Mouse (Mus musculus) hindbrain, embryonic 14.5 days (tissue): ENCODE data around the gene Stra6. TPM values are rescaled to one million over a fixed set of nuclear protein-coding genes. Genes with fewer than 3 reads are reported as not detected.

Experiments used
- ATAC-seq: fragments of 200-750 bp; cut with Nextera tagmentation; 2 replicates; pipeline ENCODE4 v1.8.0; 2017; ENCODE audit warnings: moderate number of reproducible peaks, mild to moderate bottlenecking, moderate TSS enrichment, moderate library complexity; ENCODE audit not compliant: low FRiP score
- DNase-seq: peaks from one replicate; pipeline ENCODE4 v3.0.0-alpha.2; 2015; ENCODE audit warnings: low spot score
- H3K27ac ChIP-seq: fragments of 300-500 bp; sonication (generic); 2 replicates; pipeline ENCODE4 v1.5.1; 2014; ENCODE audit warnings: mild to moderate bottlenecking, moderate library complexity
- H3K27me3 ChIP-seq: fragments of 300-500 bp; sonication (generic); 2 replicates; pipeline ENCODE4 v1.6.1; 2014; ENCODE audit warnings: mild to moderate bottlenecking, low read length, mixed read lengths; ENCODE audit not compliant: control insufficient read depth, insufficient read depth
- H3K36me3 ChIP-seq: fragments of 300-500 bp; sonication (generic); replicated peaks from 2 replicates; pipeline ENCODE4 v1.6.1; 2014; ENCODE audit not compliant: control insufficient read depth, insufficient read depth
- H3K4me1 ChIP-seq: fragments of 300-500 bp; sonication (generic); replicated peaks from 2 replicates; pipeline ENCODE4 v1.6.1; 2014; ENCODE audit warnings: antibody characterized with exemption, low read length, mixed read lengths; ENCODE audit not compliant: control insufficient read depth, insufficient read depth
- H3K4me2 ChIP-seq: fragments of 300-500 bp; sonication (generic); replicated peaks from 2 replicates; pipeline ENCODE4 v1.6.1; 2014; ENCODE audit warnings: mild to moderate bottlenecking, moderate library complexity
- H3K4me3 ChIP-seq: fragments of 300-500 bp; sonication (generic); replicated peaks from 2 replicates; pipeline ENCODE4 v1.5.1; 2014; ENCODE audit warnings: mild to moderate bottlenecking, low read length
- H3K9ac ChIP-seq: fragments of 300-500 bp; sonication (generic); 2 replicates; pipeline ENCODE4 v1.6.1; 2014
- H3K9me3 ChIP-seq: fragments of 300-500 bp; sonication (generic); 2 replicates; pipeline ENCODE4 v1.6.1; 2016; ENCODE audit warnings: low read length; ENCODE audit not compliant: control insufficient read depth
- WGBS: fragments of 180-500 bp; shearing (Covaris S2); extraction: QIAGEN DNeasy Blood & Tissue Kit; methylation state at CpG from one replicate; pipeline ENCODE4 v1.1.7; 2014; 5-methylcytosine and 5-hydroxymethylcytosine counted together
- polyA plus RNA-seq: library from polyadenylated mRNA; unstranded; fragments of >200 nt; fragmentation: Nextera tagmentation; extraction: Ambion mirVana; gene quantifications from 2 replicates; pipeline ENCODE4 v1.2.1, GENCODE M21; 2014

Gene Stra6
- polyA plus RNA-seq, 1 experiment from 2014 or later = 22.1 TPM

DNA sequence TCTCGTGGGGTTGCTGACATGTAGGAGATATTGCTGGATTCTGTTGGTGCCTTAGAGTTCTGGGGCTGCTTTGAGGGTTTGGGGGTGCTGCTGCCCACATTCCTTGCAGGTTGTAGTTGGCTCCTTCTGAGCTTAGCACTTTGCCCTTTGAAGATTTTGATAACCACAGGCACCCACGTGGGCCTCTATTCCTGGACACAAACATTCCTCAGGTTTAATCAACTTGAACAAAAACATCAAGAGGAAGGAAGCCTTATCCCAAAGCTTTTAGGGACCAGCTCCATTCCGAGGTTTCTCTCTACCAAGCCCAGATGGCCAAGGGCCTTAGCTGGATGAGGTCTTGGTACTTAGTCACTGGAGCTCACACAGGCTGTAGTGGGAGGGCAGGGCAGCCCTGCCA lies 67.3 kb downstream of the Stra6 start:
- DNase-seq (no peak), ATAC-seq (no peak)
- Histone ChIP-seq H3K36me3 (no peaks in the 10 kb centered on the region), H3K4me1 (peaks cover 13% of the 10 kb centered on the region), H3K4me2 (no peak overlapping the region), H3K9me3 (no peaks in the 10 kb centered on the region), H3K27me3 (peaks cover 19% of the 10 kb centered on the region), H3K27ac (no peak overlapping the region), H3K4me3 (no peak overlapping the region), H3K9ac (no peak overlapping the region)
- 47% methylated on average over 3 of the region's 3 CpGs for WGBS

DNA sequence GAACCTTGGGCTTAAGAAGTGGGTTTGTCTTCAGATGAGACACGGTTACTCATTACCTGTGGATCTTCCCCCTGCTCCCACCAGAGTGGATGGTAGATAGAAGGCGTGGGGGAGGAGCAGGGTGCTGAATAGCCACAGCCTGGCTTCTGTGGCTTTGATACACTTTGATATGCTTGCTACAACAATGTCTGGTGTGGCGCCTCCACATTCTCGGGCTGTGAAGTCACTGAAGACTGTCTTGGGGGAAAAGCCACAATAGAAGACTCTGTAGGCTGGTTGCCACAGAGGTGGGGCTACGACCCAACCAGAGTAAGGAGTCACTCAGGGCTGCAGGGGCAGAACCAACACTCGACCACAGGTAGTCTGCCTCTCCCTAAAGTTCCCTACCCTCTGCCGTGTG lies 68.1 kb downstream of the Stra6 start:
- no peak overlapping the region for H3K4me3 ChIP-seq
- no peak overlapping the region for H3K4me2 ChIP-seq
- WGBS = 68% methylated on average over 7 of the region's 7 CpGs
- no peaks in the 10 kb centered on the region for H3K36me3 ChIP-seq
- no peaks in the 10 kb centered on the region for H3K9me3 ChIP-seq
- ATAC-seq (no peak), DNase-seq (no peak)
- H3K9ac ChIP-seq = no peak overlapping the region
- H3K27me3 ChIP-seq = peaks cover 19% of the 10 kb centered on the region
- H3K27ac ChIP-seq = no peak overlapping the region
- H3K4me1 ChIP-seq = peaks cover 13% of the 10 kb centered on the region

DNA sequence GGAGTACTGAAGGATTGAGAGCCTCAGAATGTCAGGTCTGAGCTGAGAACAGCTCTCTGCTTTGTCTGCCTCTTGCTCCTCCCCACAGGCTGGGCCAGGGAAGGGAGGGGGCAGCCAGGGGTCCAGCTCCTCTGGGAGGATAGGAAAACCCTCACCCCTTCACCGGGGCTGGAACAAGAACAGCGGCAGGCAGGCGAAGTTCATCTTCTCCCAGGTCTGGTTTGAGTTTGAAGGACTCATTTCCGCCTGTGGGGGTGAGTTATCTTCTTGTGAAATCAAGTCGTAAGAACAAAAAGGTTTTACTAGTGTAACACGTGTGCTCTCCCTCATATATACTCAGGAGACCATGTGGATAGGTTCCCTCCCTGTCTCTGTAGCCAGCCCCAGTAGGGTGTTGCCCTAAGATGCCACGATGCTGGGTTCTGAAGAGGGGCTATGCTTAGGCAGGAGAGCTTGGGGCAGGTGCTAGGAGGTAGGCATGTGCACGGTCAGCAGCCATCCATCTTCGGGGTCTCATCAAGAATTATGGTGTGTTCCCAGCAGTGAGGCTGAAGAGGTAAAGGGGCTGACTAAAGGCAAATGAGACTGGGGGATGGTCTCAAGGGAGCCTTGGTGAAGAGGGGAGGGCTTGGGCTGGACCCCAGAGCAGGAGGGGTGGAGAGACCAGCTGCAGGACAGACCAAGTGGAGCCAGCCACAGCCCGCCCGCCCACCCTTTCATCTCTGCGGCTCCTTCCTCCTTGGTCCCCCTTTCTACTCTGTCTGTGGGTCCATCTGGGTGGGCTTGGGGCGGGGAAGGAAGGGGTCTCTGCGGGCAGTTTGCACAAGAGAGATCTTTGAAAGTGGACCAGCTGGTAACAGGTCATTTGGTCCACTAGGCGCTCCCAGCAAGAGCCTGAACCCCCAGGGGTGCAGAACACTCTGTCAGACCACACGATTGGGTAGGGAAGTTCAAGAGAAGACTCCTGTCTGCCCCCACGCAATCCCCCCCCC lies 70.6 kb downstream of the Stra6 start:
- peaks cover 19% of the 10 kb centered on the region for H3K27me3 ChIP-seq
- no peak overlapping the region for H3K4me2 ChIP-seq
- 13% methylated on average over 17 of the region's 17 CpGs for WGBS
- peaks cover 4% of the 10 kb centered on the region for H3K4me1 ChIP-seq
- DNase-seq (no peak), ATAC-seq (no peak)
- no peaks in the 10 kb centered on the region for H3K36me3 ChIP-seq
- no peak overlapping the region for H3K9ac ChIP-seq
- no peak overlapping the region for H3K4me3 ChIP-seq
- H3K9me3 ChIP-seq = no peaks in the 10 kb centered on the region
- no peak overlapping the region for H3K27ac ChIP-seq

DNA sequence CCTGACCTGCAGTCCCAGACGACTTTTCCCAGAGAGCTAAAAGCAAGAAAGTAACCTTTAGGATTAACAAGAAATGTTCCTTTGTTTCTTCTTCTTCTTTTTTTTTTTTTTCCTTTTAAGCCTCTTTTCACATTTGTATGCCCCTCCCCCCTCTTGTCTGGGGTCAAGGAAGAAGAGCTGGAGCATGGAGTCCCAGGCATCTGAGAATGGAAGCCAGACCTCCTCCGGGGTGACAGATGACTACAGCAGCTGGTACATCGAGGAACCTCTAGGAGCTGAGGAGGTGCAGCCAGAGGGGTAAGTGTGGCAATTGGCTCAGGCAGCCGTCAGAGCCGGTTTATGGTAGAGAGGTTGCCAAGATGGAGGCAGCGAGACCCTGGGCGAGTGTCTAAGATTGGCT lies 71.3 kb downstream of the Stra6 start:
- H3K4me1 ChIP-seq = no peaks in the 10 kb centered on the region; the same call in none of the 2 replicates

DNA sequence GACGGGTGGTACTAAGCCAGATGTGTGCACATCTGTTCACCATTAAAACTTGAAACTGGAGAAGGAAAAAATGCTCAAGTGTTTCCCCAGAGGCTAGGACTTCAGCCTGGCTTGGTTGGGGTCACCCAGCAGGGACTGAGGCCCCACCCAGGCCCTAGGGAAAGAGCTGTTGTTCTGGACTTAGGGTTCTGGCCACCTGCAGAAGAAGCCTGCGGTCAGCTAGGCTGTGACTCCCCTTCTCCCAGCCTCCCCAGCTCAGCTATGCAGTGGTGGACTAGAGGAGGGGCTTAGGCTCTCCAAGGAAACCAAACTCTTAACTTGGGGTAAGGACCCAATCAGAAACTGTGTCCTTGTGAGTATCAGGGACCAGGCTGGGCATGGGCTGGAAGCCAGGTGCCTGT lies 72.3 kb downstream of the Stra6 start:
- WGBS = 59% methylated on average over 2 of the region's 2 CpGs
- H3K9ac ChIP-seq = no peak overlapping the region
- no peaks in the 10 kb centered on the region for H3K36me3 ChIP-seq
- no peak overlapping the region; the same call in 1 of the 2 replicates for H3K4me2 ChIP-seq
- DNase-seq = no peak
- peaks cover 7% of the 10 kb centered on the region; the same call in 1 of the 2 replicates for H3K27me3 ChIP-seq
- no peaks in the 10 kb centered on the region; the same call in none of the 2 replicates for H3K4me1 ChIP-seq
- H3K27ac ChIP-seq = no peak overlapping the region
- H3K4me3 ChIP-seq = no peak overlapping the region
- H3K9me3 ChIP-seq = no peaks in the 10 kb centered on the region
- ATAC-seq = no peak

More for the DNA sequence above, 71.3 kb downstream of the Stra6 start:
- Histone ChIP-seq H3K27me3 (peaks cover 16% of the 10 kb centered on the region), H3K36me3 (no peaks in the 10 kb centered on the region), H3K9me3 (no peaks in the 10 kb centered on the region), H3K9ac (no peak overlapping the region), H3K4me2 (no peak overlapping the region), H3K4me3 (no peak overlapping the region), H3K27ac (no peak overlapping the region)
- DNase-seq (no peak), ATAC-seq (no peak)
- WGBS = 35% methylated on average over 7 of the region's 7 CpGs

DNA sequence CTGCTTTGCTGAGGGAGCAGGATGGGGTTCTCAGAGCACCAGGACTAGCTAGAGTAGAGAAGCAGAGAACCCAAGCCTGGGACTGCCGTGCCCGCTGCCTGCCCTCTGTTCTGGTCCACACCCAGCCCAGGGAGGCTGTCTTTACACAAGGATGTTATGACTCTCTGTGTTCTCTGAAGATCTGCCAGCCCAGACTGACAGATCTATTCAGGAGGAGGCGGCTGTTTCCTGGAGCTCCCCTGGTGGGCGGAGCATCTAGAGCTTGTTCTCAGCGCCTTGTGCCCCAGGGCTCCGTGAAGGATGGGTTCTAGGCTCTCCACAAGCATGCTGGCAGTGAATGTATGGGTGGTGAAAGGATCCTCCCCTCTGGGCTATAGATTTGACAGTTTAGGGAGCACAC lies 76.4 kb downstream of the Stra6 start:
- H3K27me3 ChIP-seq = peaks cover 5% of the 10 kb centered on the region; the same call in 1 of the 2 replicates
- no peak for ATAC-seq
- no peak overlapping the region for H3K4me3 ChIP-seq
- WGBS = 35% methylated on average over 6 of the region's 6 CpGs
- no peak for DNase-seq
- H3K4me2 ChIP-seq = no peak overlapping the region
- no peaks in the 10 kb centered on the region for H3K36me3 ChIP-seq
- H3K4me1 ChIP-seq = no peaks in the 10 kb centered on the region; the same call in 1 of the 2 replicates
- H3K9ac ChIP-seq = no peak overlapping the region
- no peak overlapping the region for H3K27ac ChIP-seq
- H3K9me3 ChIP-seq = no peaks in the 10 kb centered on the region

DNA sequence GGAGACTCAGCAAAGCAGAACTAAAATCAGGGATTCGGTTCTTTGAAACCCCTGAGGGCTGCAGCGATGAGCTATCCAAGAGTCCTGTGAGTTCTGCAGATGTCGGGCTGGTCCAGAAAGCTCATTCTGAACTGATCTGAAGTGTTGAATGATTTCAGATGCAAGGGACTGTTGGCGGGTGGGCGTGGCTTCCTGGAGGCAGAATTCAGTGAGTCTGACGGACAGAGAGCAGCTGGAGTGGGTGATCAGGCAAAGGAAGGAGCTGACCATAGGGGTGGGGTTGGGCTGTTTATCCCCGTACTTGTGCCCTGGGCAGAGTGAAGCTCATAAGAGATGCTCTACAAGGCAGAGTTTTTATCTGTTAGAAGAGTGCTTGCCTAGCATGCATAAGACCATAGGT lies 79.8 kb downstream of the Stra6 start:
- Histone ChIP-seq H3K4me2 (no peak overlapping the region), H3K4me3 (no peak overlapping the region), H3K27me3 (peaks cover 5% of the 10 kb centered on the region; the same call in 1 of the 2 replicates), H3K4me1 (no peaks in the 10 kb centered on the region; the same call in 1 of the 2 replicates), H3K9me3 (no peaks in the 10 kb centered on the region), H3K27ac (no peak overlapping the region), H3K9ac (no peak overlapping the region), H3K36me3 (no peaks in the 10 kb centered on the region)
- 45% methylated on average over 7 of the region's 7 CpGs for whole genome bisulfite sequencing
- ATAC-seq (no peak), DNase-seq (no peak)

DNA sequence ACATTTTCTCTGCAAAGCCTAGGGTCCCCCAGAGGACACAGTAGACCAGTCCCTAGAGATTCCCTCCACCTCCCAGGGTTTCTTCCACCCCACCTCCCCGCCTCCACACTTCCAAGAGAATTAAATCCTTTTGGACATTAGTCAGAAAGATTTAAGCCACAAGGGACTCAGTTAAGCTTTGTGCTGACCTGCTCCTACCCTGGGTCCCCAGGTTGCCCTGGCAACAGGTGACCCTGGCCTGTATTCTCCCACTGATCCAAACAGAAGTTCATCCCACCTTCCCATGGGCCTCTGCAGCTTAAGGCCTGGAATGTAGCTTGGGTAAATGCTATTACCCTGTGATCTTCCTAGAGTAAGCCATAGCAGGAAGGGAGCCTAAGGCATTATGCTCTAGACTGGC lies 81.1 kb downstream of the Stra6 start:
- no peak overlapping the region for H3K9ac ChIP-seq

DNA sequence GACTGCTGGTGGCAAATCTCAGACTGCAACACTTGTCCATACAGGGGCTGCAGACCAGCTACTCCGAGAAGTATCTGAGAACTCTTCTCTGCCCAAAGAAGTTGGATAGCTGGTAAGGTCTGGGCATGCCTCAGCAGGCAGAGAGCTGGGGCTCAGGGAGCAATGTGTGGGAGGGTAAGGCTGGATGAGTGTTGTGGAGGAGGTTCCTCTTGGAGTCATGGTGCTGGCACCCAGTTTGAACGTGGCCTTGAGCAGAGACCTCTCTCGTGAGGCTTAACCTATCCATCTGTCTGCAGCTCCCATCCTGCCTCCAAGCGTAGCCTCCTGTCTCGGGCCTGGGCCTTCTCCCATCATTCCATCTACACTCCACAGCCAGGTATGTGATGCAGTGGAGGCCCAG lies 81.8 kb downstream of the Stra6 start:
- no peaks in the 10 kb centered on the region for H3K9me3 ChIP-seq
- H3K27ac ChIP-seq = no peak overlapping the region
- no peaks in the 10 kb centered on the region for H3K4me1 ChIP-seq
- H3K27me3 ChIP-seq = peaks cover 5% of the 10 kb centered on the region; the same call in 1 of the 2 replicates
- ATAC-seq (no peak), DNase-seq (no peak)
- H3K4me3 ChIP-seq = no peak overlapping the region
- no peak overlapping the region for H3K9ac ChIP-seq
- H3K4me2 ChIP-seq = no peak overlapping the region
- 81% methylated on average over 5 of the region's 5 CpGs for WGBS
- H3K36me3 ChIP-seq = no peaks in the 10 kb centered on the region

More for the DNA sequence above, 81.1 kb downstream of the Stra6 start:
- no peak overlapping the region for H3K27ac ChIP-seq
- H3K27me3 ChIP-seq = peaks cover 5% of the 10 kb centered on the region; the same call in 1 of the 2 replicates
- H3K36me3 ChIP-seq = no peaks in the 10 kb centered on the region
- ATAC-seq = no peak
- no peak overlapping the region for H3K4me3 ChIP-seq
- no peak for DNase-seq
- WGBS = 75% methylated on average over 1 of the region's 1 CpGs
- H3K4me2 ChIP-seq = no peak overlapping the region
- no peaks in the 10 kb centered on the region for H3K9me3 ChIP-seq
- no peaks in the 10 kb centered on the region; the same call in 1 of the 2 replicates for H3K4me1 ChIP-seq
